Mouse (Mus musculus) thymus, postnatal 25 days (tissue): ENCODE results near the gene Vmn1r13.
"Not testable (repeated sequence)": the region's sequence is repeated elsewhere in the genome, so short reads cannot be mapped to it uniquely, and the experiment has no call there.

Source experiments
- DNase-seq: peaks from one replicate; pipeline ENCODE4 v3.0.0; 2022

Gene Vmn1r13

DNA sequence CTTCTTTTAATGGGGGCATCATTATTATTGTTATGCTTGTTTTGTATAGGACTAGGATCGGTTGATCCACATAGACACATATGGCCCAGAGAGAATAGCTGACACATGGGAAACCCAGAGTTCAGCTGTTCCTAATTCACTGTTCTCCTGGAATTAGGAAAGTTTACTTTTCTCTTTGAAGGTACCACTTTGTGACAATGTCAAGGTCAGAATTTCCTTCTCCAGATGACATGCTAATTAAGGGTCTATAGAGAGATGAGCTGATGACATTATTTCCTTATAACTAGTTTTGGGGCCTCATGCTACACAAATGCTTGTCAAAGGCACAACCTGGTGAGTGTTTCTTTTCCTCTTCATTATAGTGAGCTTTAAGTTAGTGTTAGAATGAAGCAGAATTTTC lies at the start of gene Vmn1r13:
Gene Vmn1r13, plus strand, starts transcription at position 301 of the 400 bp plus-strand sequence.
- not testable (repeated sequence) for DNase-seq

DNA sequence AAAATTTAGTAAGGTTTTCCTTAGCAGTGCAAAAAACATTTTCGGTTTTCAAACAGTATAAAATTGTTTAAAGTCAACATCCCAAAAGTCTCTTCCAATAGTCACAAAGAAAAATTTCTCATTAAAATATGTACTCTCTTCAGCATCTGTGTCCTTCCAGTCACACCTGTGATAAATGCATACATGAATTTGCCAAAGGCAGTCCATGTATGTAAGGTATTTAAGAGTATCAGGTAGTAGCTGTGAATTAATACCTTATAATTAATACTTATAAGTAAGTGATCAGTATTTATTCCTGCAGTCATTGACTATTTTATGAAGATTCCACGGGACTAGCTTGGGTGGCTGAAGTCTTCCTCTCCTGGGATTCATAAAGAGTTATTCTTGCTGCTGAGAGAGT lies 46.5 kb upstream of the Vmn1r13 start, which contains the start of gene Vmn1r12:
Gene Vmn1r12, plus strand, starts transcription at position 301 of the 400 bp plus-strand sequence.
- no peak for DNase-seq

DNA sequence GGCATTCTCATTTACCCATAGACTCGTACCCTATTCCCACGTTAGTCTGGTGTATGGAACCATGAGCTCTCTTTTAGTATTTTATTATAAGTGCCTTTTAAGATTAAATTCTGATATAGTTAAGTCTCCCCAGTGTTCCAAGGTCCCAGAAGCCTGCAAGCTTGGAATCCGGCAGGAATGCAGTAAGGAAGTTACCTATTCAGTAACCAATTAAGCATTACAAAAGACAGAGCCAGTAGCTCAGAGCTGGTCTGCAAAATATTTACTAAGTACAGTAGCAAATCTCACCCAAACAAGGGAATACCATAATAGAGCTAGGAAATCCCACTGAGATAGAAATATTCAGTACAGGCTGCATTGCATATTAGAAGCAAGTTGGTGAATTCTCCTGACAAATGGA lies 13.1 kb upstream of the Vmn1r13 start:
- DNase-seq, result not testable (repeated sequence)

DNA sequence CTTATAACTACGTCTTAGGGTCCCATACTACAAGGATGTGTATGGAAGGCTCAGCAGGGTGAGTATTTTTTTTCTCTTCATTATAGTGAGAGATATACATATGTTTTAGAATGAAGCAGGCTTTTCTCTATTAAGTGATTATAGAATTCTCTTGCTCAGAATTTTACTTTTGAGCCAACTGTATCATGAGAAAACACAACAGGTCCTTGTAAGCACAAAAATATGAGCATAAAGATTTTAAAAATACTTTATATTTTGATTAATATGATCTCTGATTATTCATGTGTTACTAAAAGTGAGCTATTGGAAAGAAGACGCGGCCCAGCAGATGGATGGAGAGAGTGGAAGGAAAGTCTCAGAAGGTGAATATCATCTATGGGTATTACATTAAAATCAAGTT lies 28.3 kb downstream of the Vmn1r13 start, which contains the start of gene Vmn1r14:
Gene Vmn1r14, plus strand, starts transcription at position 301 of the 400 bp plus-strand sequence.
- no peak for DNase-seq

DNA sequence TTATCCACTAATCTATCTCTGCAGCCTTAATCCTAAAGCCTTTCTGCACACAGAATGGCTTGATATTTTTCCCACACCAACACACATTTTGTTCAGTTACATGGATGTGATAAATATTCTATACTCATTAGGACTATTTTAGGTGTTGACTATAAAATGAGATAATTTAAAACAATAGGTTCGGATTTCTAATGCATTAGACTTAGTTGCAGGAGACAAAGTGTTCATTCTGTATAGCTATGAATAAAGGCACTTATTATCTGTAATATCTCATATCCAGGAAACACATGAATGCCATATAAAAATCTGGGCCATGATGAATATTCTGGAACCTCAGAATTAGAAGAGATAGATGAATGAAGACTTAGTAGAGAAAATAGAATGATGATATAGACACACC lies 54.6 kb downstream of the Vmn1r13 start, which contains the start of gene Vmn1r15:
Gene Vmn1r15, plus strand, starts transcription at position 301 of the 400 bp plus-strand sequence.
- DNase-seq, result no peak

DNA sequence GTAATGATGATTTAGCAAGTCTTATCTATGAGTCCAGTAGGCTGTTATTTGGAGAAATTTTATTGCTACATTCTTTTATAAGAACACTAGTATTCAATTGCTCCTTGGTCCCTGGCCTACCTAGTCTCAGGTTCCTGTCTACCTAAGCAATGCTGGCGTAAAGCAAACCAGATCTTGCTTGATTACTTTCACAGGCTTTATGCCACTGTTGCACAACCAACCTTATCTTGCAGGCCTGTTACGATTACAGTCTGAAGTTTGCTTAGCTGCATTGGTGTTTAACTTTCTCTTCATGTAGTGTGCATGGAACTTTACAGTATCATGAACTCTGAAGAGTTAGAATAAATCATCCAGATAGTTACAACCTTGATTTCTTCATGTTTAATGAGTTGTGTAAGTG lies 57.9 kb downstream of the Vmn1r13 start:
- no peak for DNase-seq
